Mouse (Mus musculus): ENCODE results near the gene Gpr142.

Gene Gpr142

DNA sequence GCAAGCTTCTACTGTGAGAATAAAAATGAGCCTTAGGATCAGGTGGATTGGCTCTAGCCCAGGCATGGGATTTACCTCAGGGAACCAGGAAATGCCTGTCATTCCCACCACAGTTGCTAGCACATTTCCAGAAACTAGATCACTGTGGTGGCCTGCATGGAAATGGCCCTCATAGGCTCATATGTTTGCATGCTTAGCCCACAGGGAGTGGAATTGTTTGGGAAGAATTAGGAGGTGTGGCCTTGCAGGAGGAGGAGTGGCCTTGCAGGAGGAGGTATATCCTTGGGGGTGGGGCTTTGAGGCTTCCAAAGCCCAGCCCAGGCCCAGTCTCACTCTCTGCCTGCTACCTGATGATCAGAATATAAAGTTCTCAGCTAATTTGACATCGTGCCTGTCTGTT lies 3.2 kb downstream of the Gpr142 start:
- no peak for DNase-seq (ENCODE audit: extremely low read depth, low read depth)

DNA sequence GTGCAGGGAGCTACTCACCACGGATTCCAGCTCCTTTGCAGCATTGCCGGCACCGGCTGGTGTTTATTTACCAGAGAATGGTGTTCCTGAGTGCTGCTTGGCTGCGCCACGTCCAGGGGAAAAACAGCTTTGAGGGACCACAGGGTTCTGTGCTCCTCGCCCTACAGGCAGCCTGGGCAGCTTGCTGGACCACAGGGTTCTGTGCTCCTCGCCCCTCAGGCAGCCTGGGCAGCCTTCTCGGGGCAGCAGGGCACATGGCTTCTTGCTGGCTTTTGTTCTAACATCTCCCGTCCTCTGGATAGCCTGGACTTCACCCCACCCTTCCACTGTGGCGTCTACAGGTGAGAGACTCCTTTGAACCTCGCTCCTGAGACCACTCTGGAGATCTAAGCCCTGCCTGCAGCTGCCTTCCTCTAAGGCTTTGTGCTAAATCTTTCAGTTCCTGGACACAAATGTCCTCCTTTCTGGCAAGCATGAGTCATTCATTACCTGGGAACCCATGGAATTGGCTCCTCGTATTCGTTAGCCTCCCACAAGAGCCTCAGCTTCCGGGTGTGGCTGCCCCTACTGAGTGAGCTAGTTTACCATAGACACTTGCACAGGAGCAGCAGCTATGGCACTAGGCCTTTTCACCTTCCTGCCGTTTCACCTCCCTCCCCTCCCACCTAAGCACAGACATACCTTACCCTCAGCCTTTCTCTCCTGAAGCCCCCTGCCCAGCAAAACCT lies 4.0 kb downstream of the Gpr142 start:
- DNase-seq (ENCODE audit: extremely low read depth, low read depth), result no peak

DNA sequence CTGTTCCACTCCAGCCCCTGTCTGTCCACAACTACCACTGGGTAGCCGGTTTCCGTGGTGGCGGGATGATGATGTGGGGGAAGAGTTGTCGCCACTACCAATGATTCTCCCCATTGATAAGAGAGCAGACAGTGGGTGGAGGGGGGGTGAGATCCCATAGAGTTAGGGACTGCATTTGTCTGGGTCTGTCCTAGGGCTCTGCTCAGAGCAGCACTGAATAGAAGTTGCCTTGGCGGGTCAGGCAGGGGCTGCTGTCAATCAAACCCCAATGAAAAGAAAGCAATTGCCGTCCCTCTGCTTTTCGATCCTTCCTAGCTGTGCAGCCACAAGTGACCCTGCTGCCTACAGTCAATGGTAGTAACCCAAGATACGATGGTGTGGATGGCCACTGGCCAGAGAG lies 5.3 kb downstream of the Gpr142 start:
- DNase-seq (ENCODE audit: extremely low read depth, low read depth), result no peak

DNA sequence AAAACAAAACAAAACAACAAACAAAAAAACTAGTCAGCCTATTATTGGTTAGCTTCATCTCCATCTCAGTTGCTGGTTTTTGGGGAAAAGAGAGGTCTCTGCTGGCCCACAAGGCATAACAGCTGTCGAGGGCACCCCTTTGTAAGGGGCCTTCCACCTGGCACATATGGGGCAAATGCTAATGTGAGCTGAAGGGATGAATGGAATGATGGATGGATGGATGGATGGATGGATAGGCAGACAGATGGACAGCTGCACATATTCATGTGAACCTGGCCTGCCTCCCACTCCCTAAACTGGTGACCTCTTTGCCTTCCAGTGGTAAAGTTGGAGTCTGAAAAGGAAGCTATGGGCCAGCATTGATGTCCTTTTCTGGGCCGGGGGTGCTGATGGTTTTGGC lies 8.3 kb downstream of the Gpr142 start:
- DNase-seq (ENCODE audit: extremely low read depth, low read depth), result no peak

DNA sequence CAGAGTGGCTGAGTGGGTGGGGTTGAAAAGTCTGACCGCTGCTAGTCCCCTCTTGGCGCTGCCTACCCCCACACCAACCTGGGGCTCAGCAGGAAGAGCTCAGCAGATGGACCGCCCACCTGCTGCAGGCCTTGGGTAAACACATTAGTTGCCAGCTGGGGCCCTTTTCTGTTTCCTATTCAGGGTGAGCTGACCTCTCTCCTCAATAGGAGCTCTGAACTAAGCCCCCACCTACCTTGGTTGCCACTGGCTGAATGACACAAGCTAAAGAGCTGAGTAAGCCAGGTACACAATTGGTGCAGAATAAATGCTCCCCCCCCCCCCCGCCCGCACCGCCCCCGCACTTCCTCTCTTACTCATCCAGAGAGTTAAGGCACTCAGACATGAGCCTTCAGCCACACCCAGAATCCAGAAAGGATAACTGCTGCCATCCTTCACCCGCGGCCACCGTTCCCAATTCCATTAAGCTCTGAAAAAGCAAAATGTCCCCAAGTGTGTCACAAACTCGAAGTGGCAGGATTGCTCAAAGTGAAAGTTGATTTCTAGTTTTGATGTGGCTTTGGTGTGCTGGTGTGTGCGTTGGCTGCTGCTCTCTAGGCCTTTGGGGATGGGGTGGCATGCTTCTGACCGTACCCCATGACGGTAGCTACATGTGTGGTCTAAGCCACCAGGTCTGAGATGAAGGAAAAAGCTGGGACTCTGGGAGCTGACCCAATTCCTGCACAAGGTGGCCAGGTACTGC lies 9.1 kb downstream of the Gpr142 start:
- no peak for DNase-seq (ENCODE audit: extremely low read depth, low read depth)

DNA sequence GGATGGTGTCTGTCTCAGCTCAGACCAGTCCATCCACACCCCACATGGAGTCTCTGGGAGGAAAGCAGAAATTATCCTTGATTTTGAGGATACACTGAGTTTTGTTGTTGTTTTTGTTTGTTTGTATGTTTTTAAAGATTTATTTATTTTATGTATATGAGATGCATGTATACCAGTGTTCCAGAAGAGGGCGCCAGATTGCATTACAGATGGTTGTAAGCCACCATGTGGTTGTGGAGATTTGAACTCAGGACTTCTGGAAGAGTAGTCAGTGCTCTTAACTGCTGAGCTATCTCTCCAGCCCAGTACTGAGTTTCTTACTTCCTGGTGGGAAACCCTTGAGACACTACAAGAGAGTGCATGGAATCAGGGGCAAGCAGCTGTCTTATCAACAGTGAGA lies 10.6 kb downstream of the Gpr142 start:
- DNase-seq (ENCODE audit: extremely low read depth, low read depth), result no peak

DNA sequence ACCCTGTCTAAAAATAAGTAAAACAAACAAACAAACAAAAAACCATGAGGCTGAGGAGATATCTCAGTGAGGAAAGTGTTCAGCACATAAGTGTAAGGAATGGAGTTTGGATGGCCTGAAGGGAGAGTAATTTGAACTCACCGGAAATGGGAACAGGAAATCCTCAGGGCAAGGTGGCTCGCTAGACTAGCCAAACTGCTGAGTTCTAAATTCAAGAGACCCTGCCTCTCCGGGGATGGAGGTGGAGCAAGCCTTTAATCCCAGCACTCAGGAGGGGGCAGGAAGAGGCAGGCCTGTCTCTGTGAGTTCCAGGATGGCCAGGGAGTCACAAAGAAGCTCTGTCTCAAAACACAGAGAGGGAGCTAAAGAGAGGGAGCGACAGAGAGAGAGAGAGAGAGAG lies 11.6 kb downstream of the Gpr142 start:
- DNase-seq (ENCODE audit: extremely low read depth, low read depth), result no peak

DNA sequence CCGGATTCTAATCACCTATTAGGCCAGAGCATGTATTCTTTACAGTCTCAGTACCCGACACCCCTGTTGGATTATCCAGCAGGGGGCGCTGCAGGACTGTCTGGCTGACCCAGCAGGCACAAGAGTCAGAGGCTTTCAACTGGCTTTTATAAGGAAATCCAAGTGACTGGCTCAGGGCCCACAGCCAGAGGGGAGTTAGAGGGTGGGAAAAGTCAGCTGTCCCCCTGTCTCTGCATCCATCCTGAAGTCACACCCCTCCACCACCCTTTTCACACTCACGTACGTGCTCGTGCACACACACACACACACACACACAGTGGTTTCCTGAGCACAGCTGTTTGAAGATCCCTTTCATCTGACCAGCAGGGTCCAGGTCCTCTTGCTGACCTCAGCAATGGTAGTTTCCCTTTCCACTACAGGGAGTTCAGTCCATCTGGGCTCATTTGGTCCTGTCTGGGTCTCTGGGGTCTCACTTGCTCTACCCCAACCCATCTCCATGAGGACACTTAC lies 14.1 kb downstream of the Gpr142 start:
- DNase-seq (ENCODE audit: extremely low read depth, low read depth), result no peak

DNA sequence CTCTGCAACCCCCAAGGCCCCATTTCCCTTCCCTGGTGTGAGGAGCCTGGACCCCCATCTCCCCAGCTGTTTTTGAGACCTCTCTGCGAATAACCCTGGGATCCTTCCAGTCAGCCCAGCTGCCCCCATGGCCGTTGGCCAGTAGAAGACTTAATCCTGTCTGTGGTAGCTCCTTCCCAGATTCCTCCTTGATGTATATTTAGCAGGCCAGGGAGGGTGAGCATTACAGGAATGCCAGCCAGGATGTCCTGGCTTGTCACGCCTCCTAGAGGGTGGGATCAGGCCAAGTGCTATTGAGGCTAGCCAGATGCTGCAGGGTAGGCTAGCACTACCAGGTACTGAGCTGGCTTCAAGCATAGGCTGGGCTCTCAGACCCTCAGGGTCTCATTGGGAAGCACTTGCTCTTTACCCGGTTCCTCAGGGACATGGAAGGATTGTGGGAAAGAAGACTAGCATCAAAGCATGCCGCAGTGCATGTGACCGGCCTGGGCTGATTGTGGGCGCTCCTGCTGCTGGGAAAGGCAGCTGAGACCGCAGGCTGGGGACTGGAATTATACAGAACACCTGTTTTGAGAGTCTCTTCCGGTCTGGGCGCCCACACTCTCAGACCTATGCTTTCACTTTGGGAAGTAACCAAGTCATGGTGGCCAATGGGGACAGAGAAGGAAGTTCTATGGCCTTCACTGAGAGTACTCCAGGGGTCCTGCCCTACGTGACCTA lies 16.3 kb downstream of the Gpr142 start:
- DNase-seq (ENCODE audit: extremely low read depth, low read depth), result no peak

DNA sequence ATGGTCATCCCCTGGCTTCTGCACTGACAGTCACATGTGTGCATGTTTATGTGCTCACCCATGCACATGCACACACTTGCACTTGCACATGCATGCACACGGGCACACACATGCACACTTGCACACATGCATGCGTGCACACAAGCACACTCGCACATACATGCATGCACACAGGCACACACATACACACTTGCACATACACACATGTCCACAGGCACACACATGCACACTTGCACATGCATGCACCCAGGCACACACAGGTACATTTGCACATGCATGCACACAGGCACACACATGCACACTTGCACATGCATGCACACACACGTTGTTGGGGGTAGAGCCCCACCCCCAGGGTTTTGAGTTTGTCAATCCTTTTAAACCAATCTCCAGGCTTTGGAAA lies 18.2 kb downstream of the Gpr142 start:
- DNase-seq (ENCODE audit: extremely low read depth, low read depth), result no peak

DNA sequence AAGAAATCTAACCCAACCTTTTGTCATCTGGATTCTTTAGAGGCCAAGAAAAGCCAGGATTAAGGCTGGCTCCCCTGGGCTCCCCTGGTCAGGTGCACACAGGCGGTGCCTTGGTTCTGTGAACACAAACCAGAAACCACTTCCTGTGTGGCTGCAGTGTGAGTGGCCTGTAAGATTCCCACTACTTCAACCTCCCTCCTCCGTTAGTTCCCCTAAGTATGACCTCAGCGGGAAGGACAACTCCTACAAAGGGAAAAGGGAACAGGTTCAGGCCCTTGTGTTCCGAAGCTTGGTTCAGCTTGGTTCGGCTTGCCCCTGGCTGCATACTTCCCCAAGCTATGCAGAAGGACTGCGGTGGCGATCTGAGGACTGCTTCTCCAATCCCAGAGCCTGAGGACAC lies 19.5 kb downstream of the Gpr142 start:
- no peak for DNase-seq (ENCODE audit: extremely low read depth, low read depth)

DNA sequence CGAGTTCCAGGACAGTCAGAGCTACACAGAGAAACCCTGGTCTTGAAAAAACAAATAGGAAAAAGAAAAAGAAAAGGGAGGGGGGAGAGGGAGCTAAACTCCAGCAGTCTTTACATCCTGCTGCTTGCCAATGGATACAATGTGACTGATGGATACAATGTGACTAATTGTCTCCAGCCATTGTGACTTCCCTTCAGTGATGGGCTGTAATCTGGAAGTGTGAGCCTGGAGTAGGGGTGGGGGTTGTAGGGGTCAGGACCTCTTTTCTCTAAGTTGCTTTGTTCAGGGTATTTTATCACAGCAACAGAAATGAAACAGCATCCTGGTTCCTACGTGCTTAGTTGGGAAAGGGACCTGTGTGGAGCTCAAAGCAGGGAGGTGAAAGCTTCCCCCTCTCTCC lies 20.4 kb downstream of the Gpr142 start:
- no peak for DNase-seq (ENCODE audit: extremely low read depth, low read depth)

DNA sequence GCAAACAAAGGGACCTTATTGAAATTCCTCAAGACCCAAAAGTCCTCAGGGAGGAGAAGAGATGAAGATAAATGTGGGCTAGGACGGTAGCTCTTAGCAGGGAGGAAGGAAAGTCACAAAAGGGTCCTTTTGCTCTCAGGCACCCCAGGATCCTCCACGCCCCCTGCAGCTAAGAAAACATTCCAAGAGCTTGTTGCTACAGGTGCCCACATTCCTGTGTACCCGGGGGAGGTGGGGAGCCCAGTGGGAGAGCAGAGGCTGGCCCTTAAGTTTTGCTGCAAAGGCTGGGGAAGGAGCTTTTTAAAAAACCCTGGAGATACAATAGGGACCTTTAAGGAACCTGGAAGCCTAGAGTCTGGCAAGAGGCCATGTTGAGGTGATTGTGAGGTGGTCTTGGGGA lies 21.7 kb downstream of the Gpr142 start:
- DNase-seq (ENCODE audit: extremely low read depth, low read depth), result no peak

DNA sequence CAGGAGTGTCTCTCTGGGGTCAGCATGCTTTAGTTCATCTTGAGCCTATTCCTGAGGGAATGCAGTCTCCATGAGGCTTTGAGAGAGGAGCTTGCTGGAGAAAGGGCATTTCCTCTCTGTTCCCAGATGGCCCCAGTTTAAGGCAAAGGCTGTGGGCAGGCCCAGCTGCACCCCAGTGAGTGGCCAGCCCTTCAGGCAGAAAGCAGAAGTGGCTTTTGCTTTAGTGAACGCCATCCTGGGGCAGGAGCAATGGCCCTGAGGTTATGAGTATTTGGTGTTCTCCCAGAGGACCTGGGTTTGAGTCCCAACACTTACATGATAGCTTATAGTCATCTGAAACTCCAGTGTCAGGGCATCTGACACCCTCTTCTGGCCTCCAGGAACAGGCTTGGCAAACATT lies 22.6 kb downstream of the Gpr142 start:
- no peak for DNase-seq (ENCODE audit: extremely low read depth, low read depth)

DNA sequence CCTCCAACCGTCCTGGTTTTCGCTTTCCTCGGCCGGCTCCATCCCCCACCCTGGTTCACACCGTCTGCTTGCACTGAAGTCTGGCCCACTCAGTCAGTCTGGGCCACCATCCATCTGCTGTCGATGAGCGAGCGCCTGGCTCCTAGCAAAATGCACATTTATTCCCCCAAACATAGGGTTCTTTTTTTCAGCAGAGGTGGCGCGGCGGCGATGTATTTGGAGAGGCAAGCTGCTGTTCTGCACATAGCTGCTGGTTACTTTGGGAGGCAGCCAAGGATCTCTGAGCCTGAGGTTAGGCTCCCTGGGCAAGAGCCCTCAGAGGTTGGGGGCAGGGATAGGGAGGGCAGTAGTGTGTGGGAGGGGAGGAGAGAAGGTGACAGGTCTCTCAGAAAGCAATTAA lies 24.0 kb downstream of the Gpr142 start:
- no peak for DNase-seq (ENCODE audit: extremely low read depth, low read depth)

DNA sequence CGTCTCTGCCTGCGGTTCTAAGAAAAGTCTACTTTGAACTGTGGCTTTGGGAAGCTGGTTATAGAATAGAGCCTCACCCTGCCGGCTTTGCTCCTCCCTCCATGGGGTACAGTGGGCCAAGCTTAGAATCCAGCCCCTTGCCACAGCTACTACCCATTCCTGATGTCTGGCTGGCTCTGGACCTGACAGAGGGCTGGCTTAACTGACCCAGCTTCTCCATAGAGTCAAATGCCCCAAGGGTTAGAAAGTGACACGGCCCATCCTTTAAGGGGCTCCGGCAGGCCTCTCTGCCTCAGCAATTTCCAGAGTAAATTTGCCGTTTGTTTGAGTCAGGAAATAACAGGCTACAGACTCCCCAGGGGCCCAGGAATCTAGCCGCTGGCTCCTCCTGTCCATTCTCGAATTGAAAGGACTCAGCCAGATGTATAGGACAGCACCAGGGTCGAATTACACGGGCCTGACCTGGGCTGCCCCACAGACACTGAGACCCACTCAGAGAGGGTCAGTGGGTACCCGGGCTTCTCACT lies 24.5 kb downstream of the Gpr142 start:
- no peak for DNase-seq (ENCODE audit: extremely low read depth, low read depth)

DNA sequence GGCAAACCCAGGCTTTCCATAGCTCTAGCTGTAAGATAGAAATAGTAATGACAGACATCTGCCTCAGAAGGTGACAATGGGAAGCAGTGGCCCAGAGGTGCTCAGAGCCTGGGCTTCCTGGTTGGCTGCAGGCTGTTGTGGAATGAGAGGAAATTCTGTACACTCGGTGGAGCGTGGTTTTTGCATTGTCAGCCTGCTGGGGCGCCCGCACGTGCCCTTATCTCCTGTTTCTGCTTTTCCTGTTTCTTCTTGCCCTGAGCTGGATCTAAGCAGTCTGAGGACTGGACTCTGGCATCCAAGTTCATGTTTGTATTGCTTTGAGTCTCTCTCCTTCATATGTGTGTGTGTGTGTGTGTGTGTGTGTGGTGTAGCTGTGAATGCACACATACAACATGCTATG lies 28.0 kb downstream of the Gpr142 start:
- DNase-seq (ENCODE audit: extremely low read depth, low read depth), result no peak

DNA sequence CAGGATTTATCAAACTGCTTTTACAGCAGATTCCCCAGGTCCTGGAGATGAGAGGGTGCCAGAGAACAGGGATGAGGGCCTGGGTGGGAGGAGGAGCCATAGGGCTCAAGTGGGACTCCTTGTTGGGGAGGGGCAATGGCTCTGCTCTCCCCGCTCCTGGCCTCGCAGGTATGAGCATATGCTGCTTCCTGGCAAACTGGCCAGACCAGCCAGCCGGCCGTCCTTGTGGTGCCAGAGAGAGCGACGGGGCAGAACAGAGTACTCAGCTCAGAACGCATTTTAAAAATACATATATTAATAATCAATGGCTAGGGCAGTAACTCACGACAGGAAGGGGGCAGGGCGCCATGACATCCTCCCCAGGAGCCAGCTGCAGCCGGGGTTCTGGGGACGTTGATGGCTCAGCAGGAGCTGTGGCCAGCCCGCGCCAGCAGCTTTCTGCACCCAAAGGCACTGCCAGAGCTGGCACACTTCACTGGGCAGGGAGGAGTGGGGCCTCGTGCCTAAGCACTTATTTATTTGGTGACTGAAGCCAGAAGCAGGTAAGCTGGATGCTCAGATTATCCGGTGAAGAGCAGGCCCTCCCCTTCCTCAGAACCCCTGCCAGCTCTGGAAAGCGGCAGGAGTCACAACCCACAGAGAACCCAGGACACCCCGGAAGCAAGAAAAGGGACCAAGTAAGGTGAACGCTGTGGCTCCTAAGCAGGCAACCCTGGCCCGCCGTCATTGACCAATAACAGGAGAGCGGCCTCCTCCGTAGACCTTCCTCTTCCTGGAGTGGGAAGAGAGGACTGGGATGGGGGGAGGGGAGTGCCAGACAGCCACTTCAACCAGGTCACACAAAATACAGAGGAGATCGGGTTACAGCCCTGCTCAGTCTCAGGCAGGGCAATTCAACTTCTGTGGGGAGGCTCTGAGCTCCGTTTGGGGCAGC lies 31.0 kb downstream of the Gpr142 start:
- no peak for DNase-seq (ENCODE audit: extremely low read depth, low read depth)

DNA sequence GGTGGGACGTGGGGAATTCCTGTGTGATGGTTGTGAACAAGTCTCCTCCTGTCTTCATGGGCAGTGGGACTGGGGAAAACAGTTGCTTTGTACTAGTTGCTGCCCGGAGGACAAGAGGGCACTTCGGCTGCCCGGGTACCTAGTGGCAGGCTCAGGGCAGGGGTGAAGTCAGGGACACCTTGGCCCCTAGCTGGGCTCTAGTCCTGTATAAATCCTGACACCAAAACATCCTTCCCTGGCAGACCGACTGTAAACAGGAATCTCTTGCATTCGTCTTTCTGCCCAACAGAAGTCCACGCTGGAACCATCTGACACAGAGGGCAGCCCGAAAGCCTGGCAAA lies 31.7 kb downstream of the Gpr142 start:
- DNase-seq (ENCODE audit: extremely low read depth, low read depth), result no peak

DNA sequence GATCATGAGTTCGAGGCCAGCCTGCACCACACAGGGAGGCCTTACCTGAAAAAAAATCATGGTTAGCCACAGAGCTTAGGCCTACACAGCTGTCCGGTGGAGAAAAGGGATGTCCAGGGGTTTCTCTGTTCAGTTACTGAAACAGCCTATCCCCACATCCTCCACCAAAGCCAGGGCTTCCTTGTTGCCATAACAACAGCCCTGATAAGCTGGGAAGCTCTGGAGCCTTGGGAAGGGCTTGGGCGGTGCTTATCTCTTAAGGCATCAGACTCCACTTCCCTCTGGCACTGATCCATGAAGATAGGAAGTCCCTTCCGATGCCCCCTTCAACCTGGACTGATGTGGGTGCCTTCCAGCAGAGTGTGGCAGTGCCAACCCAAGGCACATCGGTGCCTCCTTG lies 34.4 kb downstream of the Gpr142 start:
- DNase-seq (ENCODE audit: extremely low read depth, low read depth), result no peak

DNA sequence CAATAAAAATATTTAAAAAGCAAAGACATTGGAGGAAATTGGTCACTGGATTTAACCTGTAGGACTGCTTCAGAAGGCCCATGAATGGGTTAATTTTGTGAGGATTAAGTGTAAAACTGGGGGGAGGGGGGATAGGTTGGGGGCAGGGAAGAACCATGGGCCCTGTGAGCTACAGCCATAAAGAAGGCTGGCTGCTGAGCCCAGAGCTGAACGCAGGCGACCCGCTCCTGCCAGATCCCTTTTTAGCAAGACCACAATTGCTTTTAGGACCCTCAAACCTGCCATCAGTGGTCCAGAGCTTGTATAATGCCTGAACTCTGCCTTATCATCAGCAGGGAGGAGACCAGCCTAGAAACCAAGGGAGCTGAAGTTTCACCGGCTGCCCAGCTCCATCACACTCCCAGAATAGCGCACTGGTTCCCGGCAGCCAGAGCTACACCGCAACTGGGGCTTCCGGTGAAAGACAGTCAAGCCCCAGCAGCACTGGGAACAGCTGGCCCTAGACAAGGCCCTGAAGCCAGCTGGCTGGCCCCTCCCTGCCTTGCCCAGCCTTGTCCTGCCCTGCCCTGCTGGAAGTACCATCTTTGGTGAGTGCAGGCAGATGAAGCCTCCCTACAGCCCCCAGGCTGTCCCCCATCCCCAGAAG lies 45.2 kb downstream of the Gpr142 start:
- DNase-seq (ENCODE audit: extremely low read depth, low read depth), result no peak

Measured in MEL-GATA-1-ER (cell line).